Mouse (Mus musculus): ENCODE data around the gene En2. TPM values are rescaled to one million over a fixed set of nuclear protein-coding genes. Genes with fewer than 3 reads are reported as not detected.

En2 gene
- polyA plus RNA-seq, 1 experiment from 2014 or later: 0.07 TPM

Other genes with a start within 250 kb of the En2 start
- gene Insig1, start 94.3 kb upstream of the En2 start, polyA plus RNA-seq (2015; fragmentation: Nextera tagmentation; extraction: Ambion mirVana): 40.2 and 47.4 TPM in 2 replicates
- gene Cnpy1, start 80.1 kb downstream of the En2 start, polyA plus RNA-seq (2015; fragmentation: Nextera tagmentation; extraction: Ambion mirVana): 0.12 and 0.15 TPM in 2 replicates
- gene Rbm33, start 151.4 kb downstream of the En2 start, polyA plus RNA-seq (2015; fragmentation: Nextera tagmentation; extraction: Ambion mirVana): 9.4 and 11.7 TPM in 2 replicates

All from kidney, embryonic 16.5 days (tissue).